Mouse (Mus musculus): ENCODE results near the gene Tnf. TPM values are rescaled to one million over a fixed set of nuclear protein-coding genes. Genes with fewer than 3 reads are reported as not detected.

Gene Tnf
- total RNA-seq (2023) = 11.3 TPM

GRCm38 (mm10) chr17:35201787-35202186, at the start of gene Tnf:
Gene Tnf (minus strand): TSS chr17:35202007.

GRCm38 (mm10) chr17:35241305-35242014, 39.7 kb upstream of the Tnf start, which contains the start of gene Ddx39b:
Gene Ddx39b (plus strand): TSS chr17:35241746.

DNA sequence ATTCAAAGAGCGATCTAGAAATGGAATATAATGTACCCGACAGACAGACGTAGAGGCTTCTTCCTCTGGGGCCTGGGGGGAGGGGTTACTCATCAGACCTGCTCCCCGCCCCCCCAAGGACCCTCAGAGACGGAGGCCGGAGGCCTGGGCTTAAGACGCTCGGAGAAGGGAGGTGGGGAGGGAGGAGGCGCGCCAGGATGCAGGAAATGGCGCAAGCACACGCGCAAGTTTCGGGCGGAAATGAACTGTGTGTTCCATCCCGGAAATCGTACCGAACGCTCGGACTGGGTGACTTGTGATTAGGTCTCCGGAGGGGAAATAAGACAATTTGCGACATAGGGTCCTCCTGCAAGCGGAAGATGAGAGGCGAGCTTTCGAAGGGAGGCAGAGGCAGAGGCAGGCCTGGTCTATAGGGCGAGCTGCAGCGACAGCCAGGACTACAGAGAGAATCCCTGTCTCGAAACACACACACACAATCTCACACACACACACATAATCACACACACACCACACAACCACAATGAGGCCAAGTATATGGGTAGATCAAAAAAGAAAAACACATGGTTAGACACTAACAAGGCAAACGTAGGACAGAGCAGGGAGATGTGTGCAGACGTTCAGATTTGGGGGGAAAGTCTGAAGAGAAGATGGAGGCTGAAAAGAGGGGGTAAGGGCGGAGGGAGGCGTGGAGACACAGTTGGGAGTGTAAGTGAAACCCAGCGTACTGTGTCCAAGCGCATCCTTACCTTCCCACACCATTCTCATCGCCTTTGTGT, 34.0 kb upstream of the Tnf start, which contains the start of gene Nfkbil1:
Gene Nfkbil1 (minus strand): TSS at position 179 of the 776 bp plus-strand sequence.

DNA sequence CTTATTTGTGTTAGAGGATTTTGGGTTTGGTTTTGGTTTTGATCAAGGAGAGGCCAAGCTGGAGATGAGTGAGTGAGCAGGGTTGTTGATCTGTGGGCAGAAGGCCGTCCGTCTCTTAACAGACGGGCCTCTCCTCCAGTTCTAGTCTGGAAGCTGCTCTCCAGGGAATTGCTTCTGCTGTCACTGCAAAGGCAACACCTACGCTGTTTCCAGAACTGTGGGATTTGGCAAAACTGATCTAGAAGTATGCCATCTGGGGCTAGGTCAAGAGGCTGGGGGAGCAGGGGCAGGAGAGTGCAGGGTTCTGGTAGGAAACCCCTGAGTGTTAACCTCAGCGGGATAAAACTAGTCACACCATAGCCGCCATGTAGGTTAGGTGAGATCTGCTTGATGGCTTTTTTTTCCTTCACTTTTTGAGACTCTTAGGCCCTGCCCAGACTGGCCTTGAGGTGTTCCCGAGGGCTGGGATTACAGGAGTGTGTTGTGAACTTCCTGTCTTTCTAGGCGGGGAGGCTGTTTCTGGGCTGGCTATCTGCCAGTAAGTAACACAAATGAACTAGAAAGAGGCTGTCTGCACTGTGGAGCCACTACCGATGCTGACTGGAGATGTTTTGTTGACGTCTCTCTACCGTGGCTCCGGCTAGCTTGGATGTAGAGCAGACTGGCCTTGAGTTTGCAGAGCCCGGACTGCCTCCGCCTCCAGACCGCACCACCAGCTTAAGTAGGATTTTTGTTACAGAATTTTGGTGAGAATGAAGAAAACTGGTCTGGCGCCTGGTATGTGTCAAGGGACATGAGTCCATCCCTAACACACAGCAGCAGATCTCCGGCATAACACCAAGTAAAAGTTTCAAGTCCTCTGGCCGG, 31.5 kb upstream of the Tnf start, which contains the start of gene Atp6v1g2:
Gene Atp6v1g2 (plus strand): TSS at position 547 of the 867 bp plus-strand sequence.

GRCm38 (mm10) chr17:35220156-35220952, 18.5 kb upstream of the Tnf start, which contains the start of gene Gm16181:
Gene Gm16181 (plus strand): TSS chr17:35220834.

DNA sequence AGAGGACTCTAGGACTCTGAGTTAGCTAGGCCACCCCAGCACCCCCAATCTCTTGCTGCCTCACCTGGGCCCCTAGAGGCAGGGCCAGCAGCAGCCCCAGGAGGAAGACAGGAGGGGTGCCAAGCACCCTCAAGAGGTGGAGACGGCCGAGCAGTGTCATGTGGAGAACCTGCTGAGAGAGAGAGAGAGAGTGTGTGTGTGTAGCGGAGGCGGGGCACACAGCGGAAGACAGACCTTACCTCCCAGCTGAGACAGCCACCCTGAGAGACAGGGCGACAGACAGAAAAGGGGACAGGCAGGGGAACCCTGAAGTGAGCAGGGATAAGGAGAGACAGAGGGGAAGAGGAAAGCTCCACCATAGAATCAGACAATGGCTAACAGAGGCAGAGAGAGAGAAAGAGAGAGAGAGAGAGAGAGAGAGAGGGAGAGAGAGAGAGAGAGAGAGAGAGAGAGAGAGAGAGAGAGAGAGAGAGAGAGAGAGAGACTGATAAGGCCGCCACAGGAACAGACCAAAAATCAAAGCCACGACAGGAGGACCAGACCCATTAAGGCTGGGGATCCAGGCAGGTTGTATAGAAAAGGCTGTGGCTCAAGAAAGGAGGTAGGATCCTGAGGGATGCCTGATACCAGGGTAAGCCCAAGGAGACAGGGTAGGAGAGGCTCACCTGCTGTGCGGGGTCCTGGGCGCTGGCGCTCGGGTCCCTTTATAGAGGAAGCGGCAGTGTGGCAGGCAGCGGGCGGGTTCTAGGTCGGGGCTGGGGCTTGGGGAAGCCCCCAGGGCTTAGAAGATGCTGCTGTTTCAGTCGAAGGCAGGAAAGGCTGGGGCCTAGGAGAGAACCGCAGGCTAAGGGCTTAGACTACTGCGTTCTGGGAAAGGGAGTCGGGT, 2.9 kb upstream of the Tnf start, which contains the start of gene Lta:
Gene Lta (minus strand): TSS at position 858 of the 886 bp plus-strand sequence.

DNA sequence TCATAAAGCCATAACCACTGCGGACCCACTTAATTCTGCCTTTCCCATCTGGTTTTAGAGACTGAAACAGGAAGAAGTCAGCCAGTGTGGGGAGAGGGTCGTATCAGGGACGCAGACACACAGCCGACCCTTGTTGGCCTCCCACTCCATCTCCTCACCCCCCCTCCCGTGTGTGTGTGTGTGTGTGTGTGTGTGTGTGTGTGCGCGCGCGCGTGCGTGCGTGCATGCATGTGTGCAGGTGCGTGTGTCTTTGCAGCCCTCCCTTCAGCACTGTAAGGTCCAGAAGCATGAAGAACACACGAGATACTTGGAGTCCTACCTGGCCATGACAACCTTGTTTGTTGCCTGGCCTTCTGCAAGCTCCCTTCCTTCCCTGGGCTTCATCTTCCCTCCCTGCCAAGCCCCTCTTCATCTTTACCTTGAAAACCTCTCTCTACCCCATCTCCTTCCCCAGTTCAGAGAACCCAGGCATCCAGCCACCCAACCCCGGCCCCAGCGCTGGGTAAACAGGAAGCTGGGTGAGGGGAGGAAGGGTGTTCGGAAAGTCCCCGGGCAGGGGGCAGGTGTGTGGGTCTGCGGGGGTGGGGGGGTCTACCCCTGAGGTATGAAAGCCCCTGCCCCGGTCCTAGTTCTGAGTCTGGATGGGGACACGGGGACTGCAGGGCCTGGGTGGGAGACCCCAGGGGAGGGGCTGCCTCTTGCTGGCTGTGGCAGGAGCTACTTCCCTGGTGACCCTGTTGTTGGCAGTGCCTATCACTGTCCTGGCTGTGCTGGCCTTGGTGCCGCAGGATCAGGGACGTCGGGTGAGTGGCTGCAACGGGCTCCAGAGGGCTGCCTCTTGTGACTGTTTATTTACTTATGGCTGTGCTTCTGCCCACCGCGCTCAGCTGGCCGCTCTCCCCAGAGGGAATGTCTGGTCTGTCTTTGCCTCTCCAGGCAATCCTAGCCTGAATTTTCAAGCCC, 7.6 kb downstream of the Tnf start, which contains the start of gene Ltb:
Gene Ltb (plus strand): TSS at position 559 of the 963 bp plus-strand sequence.

GRCm38 (mm10) chr17:35187959-35188610, 13.7 kb downstream of the Tnf start, which contains the start of gene Lst1:
Gene Lst1 (minus strand): TSS chr17:35188439.

GRCm38 (mm10) chr17:35175968-35176367, 25.8 kb downstream of the Tnf start, which contains the start of gene Aif1:
Gene Aif1 (minus strand): TSS chr17:35176068.

GRCm38 (mm10) chr17:35164568-35165450, 37.0 kb downstream of the Tnf start, which contains the start of gene Prrc2a:
Gene Prrc2a (minus strand): TSS chr17:35164897.

Other genes with a start within 250 kb of the Tnf start
- 97.6 TPM for gene Hspa1b, start 242.8 kb downstream of the Tnf start, total RNA-seq (2023)
- gene Gm20481, start 232.1 kb downstream of the Tnf start, total RNA-seq (2023) = not detected
- gene Hspa1a, start 229.9 kb downstream of the Tnf start, total RNA-seq (2023) = 57.4 TPM
- gene Hspa1l, start 229.3 kb downstream of the Tnf start, total RNA-seq (2023) = not detected
- gene Lsm2, start 220.1 kb downstream of the Tnf start, total RNA-seq (2023) = 24.0 TPM
- 85.0 TPM for gene Vars, start 201.0 kb downstream of the Tnf start, total RNA-seq (2023)
- not detected for gene Vwa7, start 185.4 kb downstream of the Tnf start, total RNA-seq (2023)
- 1.4 TPM for gene Sapcd1, start 174.0 kb downstream of the Tnf start, total RNA-seq (2023)
- gene Msh5, start 155.3 kb downstream of the Tnf start, total RNA-seq (2023) = 3.2 TPM
- 137 TPM for gene Clic1, start 152.0 kb downstream of the Tnf start, total RNA-seq (2023)
- gene Ddah2, start 143.0 kb downstream of the Tnf start, total RNA-seq (2023) = 0.70 TPM
- not detected for gene Ly6g6c, start 136.6 kb downstream of the Tnf start, total RNA-seq (2023)
- not detected for gene Mpig6b, start 135.8 kb downstream of the Tnf start, total RNA-seq (2023)
- not detected for gene Ly6g6e, start 125.1 kb downstream of the Tnf start, total RNA-seq (2023)
- gene Ly6g6d, start 123.9 kb downstream of the Tnf start, total RNA-seq (2023) = not detected
- gene Ly6g6f, start 116.4 kb downstream of the Tnf start, total RNA-seq (2023) = not detected
- gene Abhd16a, start 112.7 kb downstream of the Tnf start, total RNA-seq (2023) = 60.6 TPM
- gene Ly6g5c, start 93.7 kb downstream of the Tnf start, total RNA-seq (2023) = not detected
- 1.5 TPM for gene Ly6g5b, start 86.6 kb downstream of the Tnf start, total RNA-seq (2023)
- gene Gpank1, start 80.6 kb downstream of the Tnf start, total RNA-seq (2023) = 28.7 TPM
- 118 TPM for gene Csnk2b, start 80.0 kb downstream of the Tnf start, total RNA-seq (2023)
- 15.3 TPM for gene D17H6S53E, start 75.6 kb downstream of the Tnf start, total RNA-seq (2023)
- not detected for gene Apom, start 70.0 kb downstream of the Tnf start, total RNA-seq (2023)
- gene Bag6, start 66.8 kb downstream of the Tnf start, total RNA-seq (2023) = 487 TPM
- gene Prrc2a, start 37.1 kb downstream of the Tnf start, total RNA-seq (2023) = 292 TPM
- gene Aif1, start 25.9 kb downstream of the Tnf start, total RNA-seq (2023) = 8.6 TPM
- gene Lst1, start 13.6 kb downstream of the Tnf start, total RNA-seq (2023) = 9.5 TPM
- 417 TPM for gene Ltb, start 7.6 kb downstream of the Tnf start, total RNA-seq (2023)
- 15.7 TPM for gene Lta, start 3.3 kb upstream of the Tnf start, total RNA-seq (2023)
- gene Gm16181, start 18.8 kb upstream of the Tnf start, total RNA-seq (2023) = not detected
- gene Atp6v1g2, start 31.7 kb upstream of the Tnf start, total RNA-seq (2023) = 1.00 TPM
- 9.4 TPM for gene Nfkbil1, start 33.8 kb upstream of the Tnf start, total RNA-seq (2023)
- gene Ddx39b, start 39.7 kb upstream of the Tnf start, total RNA-seq (2023) = 422 TPM
- 2,346 TPM for gene H2-D1, start 60.7 kb upstream of the Tnf start, total RNA-seq (2023)
- 12.5 TPM for gene H2-Q1, start 118.4 kb upstream of the Tnf start, total RNA-seq (2023)
- 9.6 TPM for gene H2-Q2, start 140.2 kb upstream of the Tnf start, total RNA-seq (2023)
- gene H2-Q4, start 177.6 kb upstream of the Tnf start, total RNA-seq (2023) = 587 TPM
- 156 TPM for gene H2-Q6, start 222.8 kb upstream of the Tnf start, total RNA-seq (2023)
- gene H2-Q7, start 237.1 kb upstream of the Tnf start, total RNA-seq (2023) = 498 TPM